Comparison of ENCODE assay signal across 9 mouse cellular contexts in genomic region chr14:51915030-51915429, GRCm38 (mm10). TPM values are rescaled to one million over a fixed set of nuclear protein-coding genes. Genes with fewer than 3 reads are reported as not detected.
DNase-seq lines count a peak whose midpoint lies in the region; ATAC-seq and TF ChIP-seq lines count a peak whose summit lies in the region.
"Had no signal": no experiment of that assay in that cellular context is flagged by ENCODE, and none has a peak within 500 bp of the region (broad histone marks: within the 10 kb centered on the region; RNA-seq: fewer than 3 reads in every experiment).

No protein-coding gene starts in this region.

- no peaks in the 10 kb centered on the region for H3K9me3 ChIP-seq in lung, embryonic 16.5 days (ENCODE audit: control insufficient read depth, low read length)
- no peaks in the 10 kb centered on the region for H3K9me3 ChIP-seq in heart, embryonic 12.5 days (replicated peaks)

- H3K27me3 ChIP-seq in lung, embryonic 16.5 days (ENCODE audit: control insufficient read depth, insufficient read depth, low read depth, low read length): no peaks in the 10 kb centered on the region
- no peaks in the 10 kb centered on the region for H3K27me3 ChIP-seq in heart, embryonic 12.5 days (replicated peaks)

- TF ChIP-seq CTCF in olfactory bulb, adult 2 months (IDR thresholded peaks at IDR 0.05; ENCODE audit: insufficient read depth, low read depth, low read length): no peak

- peak overlapping the region; percentile 90 for H3K27ac ChIP-seq in lung, embryonic 16.5 days (ENCODE audit: low read length)
- H3K27ac ChIP-seq in heart, embryonic 12.5 days (ENCODE audit: poor library complexity, severe bottlenecking): peak overlapping the region; percentile 91
- peak overlapping the region; percentile 54 for H3K27ac ChIP-seq in olfactory bulb, adult 2 months (ENCODE audit: insufficient read depth, low read depth, low read length)

- no peak for ATAC-seq in lung, embryonic 16.5 days (ENCODE audit: low read depth)
- 0 out of 2 replicates have a peak, but pooled peaks have one; percentile 5 for ATAC-seq in heart, embryonic 12.5 days (ENCODE audit: insufficient number of reproducible peaks, low FRiP score)

- H3K9ac ChIP-seq in lung, embryonic 16.5 days (ENCODE audit: low read length): no peak overlapping the region
- no peak overlapping the region for H3K9ac ChIP-seq in heart, embryonic 12.5 days

- no peak for TF ChIP-seq POLR2A in olfactory bulb, adult 2 months (IDR thresholded peaks at IDR 0.05; ENCODE audit: insufficient read depth, low read depth, low read length)

- H3K4me3 ChIP-seq in lung, embryonic 16.5 days (ENCODE audit: low read length): no peak overlapping the region
- H3K4me3 ChIP-seq in heart, embryonic 12.5 days: no peak overlapping the region
- no peak overlapping the region for H3K4me3 ChIP-seq in olfactory bulb, adult 2 months (ENCODE audit: insufficient read depth, low read depth, low read length)

- DNase-seq in adrenal gland, postnatal 36 days: peak; percentile 35 to 41
- no peak for DNase-seq in adrenal gland, postnatal 25 days
- no peak for DNase-seq in lung, postnatal 14 days
- DNase-seq in cerebellum, adult 11-12 months: no peak
- no peak for DNase-seq in natural killer cell, adult 2 months (ENCODE audit: low spot score in 2 of 2)

- 2% methylated on average over 3 of the region's 3 CpGs for WGBS in lung, embryonic 16.5 days
- WGBS in heart, embryonic 12.5 days: 0% methylated on average over 3 of the region's 3 CpGs
- 5% methylated on average over 3 of the region's 3 CpGs for WGBS in olfactory bulb, adult 2 months

- H3K4me2 ChIP-seq in lung, embryonic 16.5 days (ENCODE audit: low read depth, low read length): no peak overlapping the region
- H3K4me2 ChIP-seq in heart, embryonic 12.5 days: peak overlapping the region; percentile 19; the same call in 1 of the 2 replicates

- H3K36me3 ChIP-seq in lung, embryonic 16.5 days (ENCODE audit: control insufficient read depth, insufficient read depth, low read length): no peaks in the 10 kb centered on the region
- H3K36me3 ChIP-seq in heart, embryonic 12.5 days: peaks cover 13% of the 10 kb centered on the region

- peaks cover 12% of the 10 kb centered on the region for H3K4me1 ChIP-seq in lung, embryonic 16.5 days (replicated peaks; ENCODE audit: control insufficient read depth, insufficient read depth, low read length)
- peaks cover 21% of the 10 kb centered on the region for H3K4me1 ChIP-seq in heart, embryonic 12.5 days (replicated peaks)
- H3K4me1 ChIP-seq in olfactory bulb, adult 2 months (ENCODE audit: control insufficient read depth, insufficient read depth, low read length): peaks cover 20% of the 10 kb centered on the region

RNA-seq across cellular contexts. Expression of gene Ndrg2, which starts 1.1 kb away (rescaled TPM):
- 100 to 1,000 TPM; 233 to 255 TPM for total RNA-seq in adrenal gland, postnatal 36 days (2021)
- 226 and 243 TPM in 2 replicates for total RNA-seq in adrenal gland, postnatal 25 days (2021)
- polyA plus RNA-seq in lung, embryonic 16.5 days (2015; fragmentation: Nextera tagmentation; extraction: Ambion mirVana): 93.3 and 109 TPM in 2 replicates
- polyA plus RNA-seq in heart, embryonic 12.5 days (2016; fragmentation: Nextera tagmentation; extraction: Ambion mirVana): 224 and 228 TPM in 2 replicates
- polyA plus RNA-seq in olfactory bulb, adult 2 months (2012; ENCODE audit: insufficient read depth, insufficient read length, low replicate concordance, missing spikeins): 1,444 TPM in 1 of 2 replicates, not detected in the other

RNA-seq across cellular contexts. Expression of gene Tppp2, which starts 3.2 kb away (rescaled TPM):
- not detected for total RNA-seq in adrenal gland, postnatal 36 days (2021)
- not detected in 2 replicates for total RNA-seq in adrenal gland, postnatal 25 days (2021)
- polyA plus RNA-seq in lung, embryonic 16.5 days (2015; fragmentation: Nextera tagmentation; extraction: Ambion mirVana): not detected in 2 replicates
- polyA plus RNA-seq in heart, embryonic 12.5 days (2016; fragmentation: Nextera tagmentation; extraction: Ambion mirVana): not detected in 2 replicates
- not detected in 2 replicates for polyA plus RNA-seq in olfactory bulb, adult 2 months (2012; ENCODE audit: insufficient read depth, insufficient read length, low replicate concordance, missing spikeins)
- total RNA-seq: megakaryocyte, adult 5-6 weeks had no signal

RNA-seq across cellular contexts. Expression of gene Rnase13, which starts 7.5 kb away (rescaled TPM):
- total RNA-seq in adrenal gland, postnatal 36 days (2021): not detected
- total RNA-seq in adrenal gland, postnatal 25 days (2021): not detected in 2 replicates
- polyA plus RNA-seq in lung, embryonic 16.5 days (2015; fragmentation: Nextera tagmentation; extraction: Ambion mirVana): not detected in 2 replicates
- not detected in 2 replicates for polyA plus RNA-seq in heart, embryonic 12.5 days (2016; fragmentation: Nextera tagmentation; extraction: Ambion mirVana)
- polyA plus RNA-seq in olfactory bulb, adult 2 months (2012; ENCODE audit: insufficient read depth, insufficient read length, low replicate concordance, missing spikeins): not detected in 2 replicates
- total RNA-seq: megakaryocyte, adult 5-6 weeks had no signal

RNA-seq across cellular contexts. Expression of gene Slc39a2, which starts 22.3 kb away (rescaled TPM):
- under 1 TPM; 0.33 to 0.99 TPM for total RNA-seq in adrenal gland, postnatal 36 days (2021)
- total RNA-seq in adrenal gland, postnatal 25 days (2021): 0.61 and 1.2 TPM in 2 replicates
- polyA plus RNA-seq in lung, embryonic 16.5 days (2015; fragmentation: Nextera tagmentation; extraction: Ambion mirVana): 0.25 and 0.43 TPM in 2 replicates
- 0.20 and 0.44 TPM in 2 replicates for polyA plus RNA-seq in heart, embryonic 12.5 days (2016; fragmentation: Nextera tagmentation; extraction: Ambion mirVana)
- polyA plus RNA-seq in olfactory bulb, adult 2 months (2012; ENCODE audit: insufficient read depth, insufficient read length, low replicate concordance, missing spikeins): not detected in 2 replicates

RNA-seq across cellular contexts. Expression of gene Mettl17, which starts 30.4 kb away (rescaled TPM):
- 10 to 100 TPM; 22.1 to 39.7 TPM for total RNA-seq in adrenal gland, postnatal 36 days (2021)
- total RNA-seq in adrenal gland, postnatal 25 days (2021): 32.1 and 42.2 TPM in 2 replicates
- polyA plus RNA-seq in lung, embryonic 16.5 days (2015; fragmentation: Nextera tagmentation; extraction: Ambion mirVana): 33.5 and 40.4 TPM in 2 replicates
- polyA plus RNA-seq in heart, embryonic 12.5 days (2016; fragmentation: Nextera tagmentation; extraction: Ambion mirVana): 39.7 and 40.4 TPM in 2 replicates
- polyA plus RNA-seq in olfactory bulb, adult 2 months (2012; ENCODE audit: insufficient read depth, insufficient read length, low replicate concordance, missing spikeins): not detected in 2 replicates

Comparison
In these comparisons a context has a peak if more than half of its experiments do, and no peak if none do; other contexts are left out.
1. DNase-seq: peak in adrenal gland, postnatal 36 days (2 of 2); none in adrenal gland, postnatal 25 days (single experiment), lung, postnatal 14 days (single experiment), cerebellum, adult 11-12 months (single experiment) and natural killer cell, adult 2 months (0 of 2).
2. Peak in every context shown above with its lines, with median percentiles within 50 percentile points of each other: H3K27ac ChIP-seq.